Mouse (Mus musculus) hindbrain, embryonic 13.5 days (tissue): ENCODE results near the gene Olfr1193. TPM values are rescaled to one million over a fixed set of nuclear protein-coding genes. Genes with fewer than 3 reads are reported as not detected.
"Not testable (repeated sequence)": the region's sequence is repeated elsewhere in the genome, so short reads cannot be mapped to it uniquely, and the experiment has no call there.

Experiments used
- ATAC-seq: fragments of 200-750 bp; cut with Nextera tagmentation; 2 replicates; pipeline ENCODE4 v1.8.0; 2017; ENCODE audit warnings: moderate TSS enrichment; ENCODE audit not compliant: low FRiP score
- H3K27ac ChIP-seq: fragments of 300-500 bp; sonication (generic); 2 replicates; pipeline ENCODE4 v1.5.1; 2015; ENCODE audit warnings: inconsistent platforms, mild to moderate bottlenecking, moderate library complexity
- H3K27me3 ChIP-seq: fragments of 300-500 bp; sonication (generic); 2 replicates; pipeline ENCODE4 v1.6.1; 2015; ENCODE audit warnings: mild to moderate bottlenecking, inconsistent platforms
- H3K36me3 ChIP-seq: fragments of 300-500 bp; sonication (generic); 2 replicates; pipeline ENCODE4 v1.6.1; 2015; ENCODE audit warnings: mild to moderate bottlenecking, inconsistent platforms
- H3K4me1 ChIP-seq: fragments of 300-500 bp; sonication (generic); replicated peaks from 2 replicates; pipeline ENCODE4 v1.6.1; 2015; ENCODE audit warnings: inconsistent platforms
- H3K4me2 ChIP-seq: fragments of 300-500 bp; sonication (generic); 2 replicates; pipeline ENCODE4 v1.6.1; 2015; ENCODE audit warnings: inconsistent platforms, mild to moderate bottlenecking, moderate library complexity
- H3K4me3 ChIP-seq: fragments of 300-500 bp; sonication (generic); 2 replicates; pipeline ENCODE4 v1.5.1; 2015; ENCODE audit warnings: mild to moderate bottlenecking, inconsistent platforms
- H3K9ac ChIP-seq: fragments of 300-500 bp; sonication (generic); 2 replicates; pipeline ENCODE4 v1.6.1; 2015; ENCODE audit warnings: mild to moderate bottlenecking, inconsistent platforms
- H3K9me3 ChIP-seq: fragments of 300-500 bp; sonication (generic); 2 replicates; pipeline ENCODE4 v1.6.1; 2016; ENCODE audit warnings: inconsistent platforms
- WGBS: fragments of 180-500 bp; shearing (Covaris S2); methylation state at CpG from one replicate; pipeline ENCODE4 v1.1.7; 2015; 5-methylcytosine and 5-hydroxymethylcytosine counted together
- polyA plus RNA-seq: library from polyadenylated mRNA; unstranded; fragments of >200 nt; fragmentation: Nextera tagmentation; extraction: Ambion mirVana; gene quantifications from 2 replicates; pipeline ENCODE4 v1.2.1, GENCODE M21; 2015

The Olfr1193 gene
- not detected in 2 replicates for polyA plus RNA-seq

- H3K9me3 ChIP-seq, H3K9ac ChIP-seq, H3K4me1 ChIP-seq, H3K4me2 ChIP-seq, H3K27me3 ChIP-seq, H3K36me3 ChIP-seq, ATAC-seq, H3K4me3 ChIP-seq, H3K27ac ChIP-seq: not testable (repeated sequence)
These were observed at the start of gene Olfr1193 for GRCm38 (mm10) chr2:88675328-88675727. Gene Olfr1193 (plus strand): TSS chr2:88675628.

DNA sequence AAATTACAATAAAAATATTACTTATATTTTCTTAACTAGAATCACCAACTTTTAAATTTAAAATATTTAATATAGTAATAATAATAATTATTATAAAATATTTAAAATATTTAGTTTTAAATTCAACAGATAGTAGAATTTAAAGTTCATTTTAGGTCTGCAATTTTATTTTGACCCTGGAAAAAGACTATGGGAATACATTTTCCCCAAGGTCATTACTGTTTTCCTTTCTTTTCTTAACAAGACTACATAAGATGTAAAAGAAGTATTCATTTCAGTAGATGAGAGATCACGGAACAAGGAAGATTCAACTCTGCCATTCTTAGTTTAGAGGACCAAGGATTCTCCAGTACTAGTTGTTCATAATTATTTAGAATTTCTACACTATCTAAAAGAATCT is 35.2 kb upstream of the Olfr1193 start, which contains the start of gene Olfr1191-ps1:
Gene Olfr1191-ps1 (plus strand): TSS at position 301 of the 400 bp plus-strand sequence.
- H3K4me3 ChIP-seq, H3K4me1 ChIP-seq, H3K9ac ChIP-seq, H3K9me3 ChIP-seq, H3K36me3 ChIP-seq, H3K27ac ChIP-seq, H3K27me3 ChIP-seq, ATAC-seq, H3K4me2 ChIP-seq: not testable (repeated sequence)
- 91% methylated on average over 1 of the region's 1 CpGs for WGBS

GRCm38 (mm10) chr2:88648209-88648608 is 27.2 kb upstream of the Olfr1193 start, which contains the start of gene Olfr1192-ps1:
Gene Olfr1192-ps1 (plus strand): TSS chr2:88648509.
- H3K27ac ChIP-seq: no peak within 1 kb of the TSS
- no peaks in the 10 kb centered on the region for H3K4me1 ChIP-seq
- no peak for ATAC-seq
- no peak within 1 kb of the TSS for H3K4me2 ChIP-seq
- no peaks in the 10 kb centered on the region for H3K36me3 ChIP-seq
- H3K27me3 ChIP-seq: no peaks in the 10 kb centered on the region
- 43% methylated on average over 1 of the region's 1 CpGs for WGBS
- no peak within 1 kb of the TSS for H3K9ac ChIP-seq
- H3K9me3 ChIP-seq: no peaks in the 10 kb centered on the region
- H3K4me3 ChIP-seq: no peak within 1 kb of the TSS

- ATAC-seq: no peak
- Histone ChIP-seq H3K4me3 (no peak within 1 kb of the TSS), H3K4me2 (no peak within 1 kb of the TSS), H3K9ac (no peak within 1 kb of the TSS), H3K4me1 (no peaks in the 10 kb centered on the region), H3K36me3 (no peaks in the 10 kb centered on the region), H3K9me3 (no peaks in the 10 kb centered on the region), H3K27ac (no peak within 1 kb of the TSS), H3K27me3 (no peaks in the 10 kb centered on the region)
These were observed 13.7 kb downstream of the Olfr1193 start, which contains the start of gene Olfr1195 for GRCm38 (mm10) chr2:88689087-88689486. Gene Olfr1195 (minus strand): TSS chr2:88689187.

- no peak for ATAC-seq
- Histone ChIP-seq H3K27ac (no peak within 1 kb of the TSS), H3K9ac (no peak within 1 kb of the TSS), H3K36me3 (no peaks in the 10 kb centered on the region), H3K4me1 (no peaks in the 10 kb centered on the region), H3K4me3 (no peak within 1 kb of the TSS), H3K9me3 (no peaks in the 10 kb centered on the region), H3K27me3 (no peaks in the 10 kb centered on the region), H3K4me2 (no peak within 1 kb of the TSS)
- 94% methylated on average over 2 of the region's 2 CpGs for WGBS
These were observed 29.1 kb downstream of the Olfr1193 start, which contains the start of gene Olfr1196 for GRCm38 (mm10) chr2:88704497-88704896. Gene Olfr1196 (minus strand): TSS chr2:88704597.

Other genes starting within 250 kb of the Olfr1193 start
- not detected in 2 replicates for gene Olfr1181, start 249.5 kb upstream of the Olfr1193 start, polyA plus RNA-seq
- gene Gm13757, start 226.5 kb upstream of the Olfr1193 start, polyA plus RNA-seq: not detected in 2 replicates
- not detected in 2 replicates for gene Olfr1183, start 220.8 kb upstream of the Olfr1193 start, polyA plus RNA-seq
- not detected in 2 replicates for gene Olfr1184, start 192.0 kb upstream of the Olfr1193 start, polyA plus RNA-seq
- gene Olfr1185-ps1, start 182.3 kb upstream of the Olfr1193 start, polyA plus RNA-seq: not detected in 2 replicates
- not detected in 2 replicates for gene Olfr1186, start 157.1 kb upstream of the Olfr1193 start, polyA plus RNA-seq
- gene Olfr1188, start 118.7 kb upstream of the Olfr1193 start, polyA plus RNA-seq: not detected in 2 replicates
- not detected in 2 replicates for gene Olfr1189, start 89.2 kb upstream of the Olfr1193 start, polyA plus RNA-seq
- gene Olfr1191-ps1, start 35.1 kb upstream of the Olfr1193 start, polyA plus RNA-seq: not detected in 2 replicates
- not detected in 2 replicates for gene Olfr1192-ps1, start 27.1 kb upstream of the Olfr1193 start, polyA plus RNA-seq
- gene Olfr1195, start 13.6 kb downstream of the Olfr1193 start, polyA plus RNA-seq: not detected in 2 replicates
- gene Olfr1196, start 29.0 kb downstream of the Olfr1193 start, polyA plus RNA-seq: not detected in 2 replicates
- gene Olfr1197, start 56.7 kb downstream of the Olfr1193 start, polyA plus RNA-seq: not detected in 2 replicates
- gene Olfr1198, start 75.7 kb downstream of the Olfr1193 start, polyA plus RNA-seq: not detected in 2 replicates
- gene Olfr1199, start 84.8 kb downstream of the Olfr1193 start, polyA plus RNA-seq: not detected in 2 replicates
- not detected in 2 replicates for gene Olfr1200, start 94.9 kb downstream of the Olfr1193 start, polyA plus RNA-seq
- not detected in 2 replicates for gene Olfr1201, start 117.4 kb downstream of the Olfr1193 start, polyA plus RNA-seq
- gene Olfr1202, start 138.9 kb downstream of the Olfr1193 start, polyA plus RNA-seq: not detected in 2 replicates
- not detected in 2 replicates for gene Olfr1205, start 154.1 kb downstream of the Olfr1193 start, polyA plus RNA-seq
- not detected in 2 replicates for gene Olfr1204, start 173.7 kb downstream of the Olfr1193 start, polyA plus RNA-seq
- not detected in 2 replicates for gene Olfr1206, start 187.6 kb downstream of the Olfr1193 start, polyA plus RNA-seq
- not detected in 2 replicates for gene Olfr1208, start 226.7 kb downstream of the Olfr1193 start, polyA plus RNA-seq
- gene Olfr1209, start 239.5 kb downstream of the Olfr1193 start, polyA plus RNA-seq: not detected in 2 replicates